Mouse (Mus musculus) urinary bladder, adult 2 months (tissue): Measurements from ENCODE around the gene Agmat. TPM values are rescaled to one million over a fixed set of nuclear protein-coding genes. Genes with fewer than 3 reads are reported as not detected.
"Not testable (repeated sequence)": the region's sequence is repeated elsewhere in the genome, so short reads cannot be mapped to it uniquely, and the experiment has no call there.

Experiments
- DNase-seq: peaks from one replicate; pipeline ENCODE4 v3.0.0; 2022; ENCODE audit warnings: low spot score
- polyA plus RNA-seq: library from polyadenylated mRNA; depleted of rRNA; stranded (reverse); fragments of >200 nt; gene quantifications from 2 replicates; pipeline ENCODE4 v1.2.3, GENCODE M21; 2012

Agmat gene
- polyA plus RNA-seq, 1 experiment, result not detected

GRCm38 (mm10) chr4:141735206-141735560, 11.3 kb upstream of the Agmat start:
- no peak for DNase-seq

- DNase-seq, result no peak
These were observed 9.6 kb upstream of the Agmat start for GRCm38 (mm10) chr4:141736856-141737255.

- no peak for DNase-seq
These were observed 8.5 kb upstream of the Agmat start for GRCm38 (mm10) chr4:141738015-141738414.

GRCm38 (mm10) chr4:141741856-141742255, 4.6 kb upstream of the Agmat start:
- DNase-seq, result peak; percentile 40

GRCm38 (mm10) chr4:141742381-141742780, 4.1 kb upstream of the Agmat start:
- no peak for DNase-seq

- DNase-seq, result no peak
These were observed 3.1 kb downstream of the Agmat start for GRCm38 (mm10) chr4:141749557-141749956.

GRCm38 (mm10) chr4:141750826-141751225, 4.4 kb downstream of the Agmat start:
- DNase-seq, result no peak

- no peak for DNase-seq
These were observed 5.1 kb downstream of the Agmat start for GRCm38 (mm10) chr4:141751419-141752075.

- DNase-seq, result no peak
These were observed 5.6 kb downstream of the Agmat start for GRCm38 (mm10) chr4:141752076-141752421.

GRCm38 (mm10) chr4:141755375-141755930, 9.0 kb downstream of the Agmat start:
- no peak for DNase-seq

GRCm38 (mm10) chr4:141757124-141757523, 10.7 kb downstream of the Agmat start:
- no peak for DNase-seq

GRCm38 (mm10) chr4:141758874-141759542, 12.5 kb downstream of the Agmat start:
- no peak for DNase-seq

GRCm38 (mm10) chr4:141760942-141761341, 14.5 kb downstream of the Agmat start:
- DNase-seq, result no peak

- DNase-seq, result no peak
These were observed 15.7 kb downstream of the Agmat start for GRCm38 (mm10) chr4:141762102-141762598.

GRCm38 (mm10) chr4:141763476-141763875, 17.0 kb downstream of the Agmat start:
- DNase-seq, result no peak

- no peak for DNase-seq
These were observed 18.5 kb downstream of the Agmat start for GRCm38 (mm10) chr4:141765008-141765407.

- no peak for DNase-seq
These were observed 19.8 kb downstream of the Agmat start for GRCm38 (mm10) chr4:141766316-141766667.

- no peak for DNase-seq
These were observed 20.3 kb downstream of the Agmat start for GRCm38 (mm10) chr4:141766668-141767352.

GRCm38 (mm10) chr4:141767353-141768036, 21.0 kb downstream of the Agmat start:
- DNase-seq, result no peak

- no peak for DNase-seq
These were observed 23.2 kb downstream of the Agmat start for GRCm38 (mm10) chr4:141769501-141770160.

GRCm38 (mm10) chr4:141771823-141772222, 25.4 kb downstream of the Agmat start:
- no peak for DNase-seq

- not testable (repeated sequence) for DNase-seq
These were observed 26.5 kb downstream of the Agmat start for GRCm38 (mm10) chr4:141773019-141773418.
